Mouse (Mus musculus) myocyte (in vitro differentiated cells): Measurements from ENCODE around the gene Sh3bp1. TPM values are rescaled to one million over a fixed set of nuclear protein-coding genes. Genes with fewer than 3 reads are reported as not detected.
A peak's percentile ranks its signal among the peaks of the same experiment; 100 is the strongest.

Experiments
- H3K27me3 ChIP-seq: one replicate; pipeline ENCODE4 v1.6.1; 2011; ENCODE audit not compliant: control insufficient read depth, insufficient read depth, insufficient read length
- H3K36me3 ChIP-seq: one replicate; pipeline ENCODE4 v1.6.1; 2011; ENCODE audit not compliant: control insufficient read depth, insufficient read depth
- H3K4me2 ChIP-seq: one replicate; pipeline ENCODE4 v1.6.1; 2011; ENCODE audit warnings: low read depth, control low read depth
- H3K4me3 ChIP-seq: one replicate; pipeline ENCODE4 v1.5.1; 2011; ENCODE audit warnings: mild to moderate bottlenecking, control low read depth, moderate library complexity
- H3K79me2 ChIP-seq: one replicate; pipeline ENCODE4 v1.6.1; 2011; ENCODE audit not compliant: control insufficient read depth, insufficient read depth
- H3ac ChIP-seq: one replicate; pipeline ENCODE4 v1.6.1; 2011; ENCODE audit not compliant: control insufficient read depth, insufficient read length
- CEBPB ChIP-seq: IDR thresholded peaks from 2 replicates; pipeline ENCODE4 v1.6.1; 2011; ENCODE audit warnings: mild to moderate bottlenecking, moderate library complexity; ENCODE audit not compliant: poor library complexity, insufficient read depth, severe bottlenecking
- E2F4 ChIP-seq: IDR thresholded peaks from one replicate; pipeline ENCODE4 v1.6.1; 2011; ENCODE audit warnings: mild to moderate bottlenecking, control low read depth, moderate library complexity; ENCODE audit not compliant: insufficient read depth
- MAX ChIP-seq: IDR thresholded peaks from one replicate; pipeline ENCODE4 v1.6.1; 2011; ENCODE audit warnings: low read depth, mild to moderate bottlenecking, control low read depth
- MYOD1 ChIP-seq, 3 experiments: IDR thresholded peaks; one replicate each; pipeline ENCODE4 v1.6.1; 2011; ENCODE audit warnings: control low read depth in 2 of 3, low read depth in 2 of 3, mild to moderate bottlenecking in 2 of 3, moderate library complexity in 1 of 3; ENCODE audit not compliant: insufficient read length in 2 of 3, control insufficient read depth in 1 of 3
- MYOG ChIP-seq, 3 experiments: IDR thresholded peaks; one replicate each; pipeline ENCODE4 v1.6.1; 2011; ENCODE audit warnings: control low read depth in 2 of 3, low read depth in 2 of 3, mild to moderate bottlenecking in 2 of 3; ENCODE audit not compliant: insufficient read length in 2 of 3, control insufficient read depth in 1 of 3, insufficient read depth in 1 of 3
- POLR2A ChIP-seq: IDR thresholded peaks from one replicate; pipeline ENCODE4 v1.6.1; 2011; ENCODE audit warnings: low read depth, mild to moderate bottlenecking, control low read depth, moderate library complexity; ENCODE audit not compliant: insufficient read length
- POLR2AphosphoS2 ChIP-seq: IDR thresholded peaks from one replicate; pipeline ENCODE4 v1.6.1; 2011; ENCODE audit warnings: low read depth, control low read depth; ENCODE audit not compliant: insufficient read length
- REST ChIP-seq: IDR thresholded peaks from one replicate; pipeline ENCODE4 v1.6.1; 2011; ENCODE audit warnings: mild to moderate bottlenecking, control low read depth, moderate library complexity; ENCODE audit not compliant: insufficient read depth, insufficient read length
- SRF ChIP-seq: IDR thresholded peaks from one replicate; pipeline ENCODE4 v1.6.1; 2011; ENCODE audit warnings: low read depth; ENCODE audit not compliant: control insufficient read depth, insufficient read length
- TCF12 ChIP-seq: IDR thresholded peaks from one replicate; pipeline ENCODE4 v1.6.1; 2011; ENCODE audit warnings: mild to moderate bottlenecking, control low read depth; ENCODE audit not compliant: poor library complexity, insufficient read depth, severe bottlenecking
- TCF3 ChIP-seq: IDR thresholded peaks from one replicate; pipeline ENCODE4 v1.6.1; 2011; ENCODE audit warnings: low read depth, control low read depth; ENCODE audit not compliant: insufficient read length
- USF1 ChIP-seq: IDR thresholded peaks from one replicate; pipeline ENCODE4 v1.6.1; 2011; ENCODE audit warnings: low read depth, mild to moderate bottlenecking, control low read depth, moderate library complexity
- polyA plus RNA-seq: library from polyadenylated mRNA; unstranded; fragments of >200 nt; fragmentation: generic; extraction: Trizol; gene quantifications from one replicate; pipeline ENCODE4 v1.2.1, GENCODE M21; 2012; ENCODE audit warnings: missing spikeins

Sh3bp1 gene
- polyA plus RNA-seq, 1 experiment: 11.1 TPM

DNA sequence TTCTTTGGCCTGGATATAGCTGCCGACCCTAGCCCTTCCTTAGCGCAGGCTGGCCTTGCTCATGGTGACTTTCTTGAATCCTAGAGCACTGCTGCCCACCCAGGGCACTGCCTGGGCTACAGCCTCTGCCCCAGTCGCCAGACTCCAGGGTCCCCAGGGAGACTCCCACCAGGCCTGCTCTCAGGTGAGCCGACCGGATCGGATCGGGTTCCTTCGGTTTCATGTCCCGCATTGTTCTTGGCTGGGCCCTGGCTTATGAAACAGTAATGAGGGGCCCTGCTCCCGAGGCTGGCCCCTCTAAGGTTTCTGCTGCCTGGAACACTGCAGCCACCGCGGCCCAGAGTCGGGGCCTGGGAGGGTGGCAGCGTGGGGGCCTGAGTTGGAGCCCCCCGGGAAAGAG is 57.5 kb downstream of the Sh3bp1 start:
- H3K36me3 ChIP-seq: no peaks in the 10 kb centered on the region
- TF ChIP-seq POLR2A (no peak), MAX (no peak), MYOD1 (IDR thresholded peaks at IDR 0.05; ENCODE audit: control insufficient read depth in 1 of 3, insufficient read length in 2 of 3, low read depth in 2 of 3) (no peak), TCF3 (no peak), REST (no peak), USF1 (no peak), SRF (no peak), MYOG (IDR thresholded peaks at IDR 0.05; ENCODE audit: control insufficient read depth in 1 of 3, insufficient read depth in 1 of 3, insufficient read length in 2 of 3, low read depth in 2 of 3) (no peak), TCF12 (no peak), E2F4 (no peak), POLR2AphosphoS2 (no peak), CEBPB (no peak)
- H3K4me3 ChIP-seq: no peak overlapping the region
- no peak overlapping the region for H3K4me2 ChIP-seq
- H3ac ChIP-seq: no peak overlapping the region
- H3K27me3 ChIP-seq: no peaks in the 10 kb centered on the region
- H3K79me2 ChIP-seq: no peaks in the 10 kb centered on the region

DNA sequence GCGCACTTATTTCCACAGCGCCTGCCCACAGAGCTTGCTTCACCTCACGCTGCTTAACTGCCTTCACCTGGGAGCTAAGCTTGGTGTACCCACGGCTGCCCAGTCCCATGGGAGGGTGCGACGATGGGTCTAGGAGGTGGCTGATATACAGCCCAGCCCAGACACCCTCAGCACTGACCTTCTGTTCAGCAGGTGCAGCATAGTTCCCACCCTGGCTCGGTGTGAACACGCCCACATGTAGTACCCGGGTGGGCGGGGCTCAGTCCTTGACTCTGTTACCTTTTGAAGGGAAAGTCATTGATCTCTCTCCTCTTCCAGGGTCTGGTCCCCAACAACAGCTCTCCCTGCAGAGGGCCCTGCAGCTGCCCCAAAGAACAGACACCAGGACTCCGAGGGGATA is 60.0 kb downstream of the Sh3bp1 start:
- Histone ChIP-seq H3K4me3 (no peak overlapping the region), H3K4me2 (no peak overlapping the region), H3K27me3 (peaks cover 1% of the 10 kb centered on the region), H3ac (no peak overlapping the region), H3K36me3 (no peaks in the 10 kb centered on the region), H3K79me2 (no peaks in the 10 kb centered on the region)
- TF ChIP-seq MYOG (IDR thresholded peaks at IDR 0.05; ENCODE audit: control insufficient read depth in 1 of 3, insufficient read depth in 1 of 3, insufficient read length in 2 of 3, low read depth in 2 of 3) (no peak), E2F4 (no peak), POLR2A (no peak), POLR2AphosphoS2 (no peak), TCF3 (no peak), USF1 (no peak), REST (no peak), TCF12 (no peak), SRF (no peak), MYOD1 (IDR thresholded peaks at IDR 0.05; ENCODE audit: control insufficient read depth in 1 of 3, insufficient read length in 2 of 3, low read depth in 2 of 3) (no peak), CEBPB (no peak), MAX (no peak)

DNA sequence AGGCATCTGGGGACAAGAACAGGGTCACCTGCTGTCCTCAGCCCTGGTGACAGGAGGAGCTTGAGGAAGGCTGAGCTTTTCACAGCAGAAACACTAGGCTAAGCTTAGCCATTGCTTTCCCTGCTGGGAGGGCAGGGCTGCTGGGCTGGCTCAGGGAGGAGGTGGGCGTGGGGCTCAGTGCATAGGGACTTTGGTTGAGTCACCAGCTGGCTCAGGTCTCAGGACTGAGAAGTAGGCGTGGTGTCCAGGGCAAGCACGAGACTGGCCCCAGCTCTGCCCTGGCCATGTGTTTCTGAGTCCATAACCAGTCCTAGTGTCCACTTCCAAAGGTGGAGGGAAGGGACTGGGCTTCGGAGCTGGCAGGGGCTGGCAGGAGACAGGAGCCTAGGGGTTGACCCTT is 60.5 kb downstream of the Sh3bp1 start:
- TF ChIP-seq SRF (no peak), MYOD1 (IDR thresholded peaks at IDR 0.05; ENCODE audit: control insufficient read depth in 1 of 3, insufficient read length in 2 of 3, low read depth in 2 of 3) (peak in 1 of 3 experiments; percentile 7)
- H3K27me3 ChIP-seq: peaks cover 7% of the 10 kb centered on the region
- no peak overlapping the region for H3K4me2 ChIP-seq
- H3K36me3 ChIP-seq: no peaks in the 10 kb centered on the region
- no peaks in the 10 kb centered on the region for H3K79me2 ChIP-seq
- no peak overlapping the region for H3K4me3 ChIP-seq
- no peak overlapping the region for H3ac ChIP-seq

Other genes with a start within 250 kb of the Sh3bp1 start
- gene Elfn2, start 181.0 kb upstream of the Sh3bp1 start, polyA plus RNA-seq: 0.07 TPM
- gene Mfng, start 126.3 kb upstream of the Sh3bp1 start, polyA plus RNA-seq: 0.06 TPM
- gene Card10, start 96.7 kb upstream of the Sh3bp1 start, polyA plus RNA-seq: 1.4 TPM
- gene Cdc42ep1, start 57.1 kb upstream of the Sh3bp1 start, polyA plus RNA-seq: 76.0 TPM
- gene Lgals2, start 44.2 kb upstream of the Sh3bp1 start, polyA plus RNA-seq: 2.2 TPM
- 89.3 TPM for gene Gga1, start 22.6 kb upstream of the Sh3bp1 start, polyA plus RNA-seq
- gene Gm49510, start 101 bp upstream of the Sh3bp1 start, polyA plus RNA-seq: 0.04 TPM
- 33.1 TPM for gene Pdxp, start 14.2 kb downstream of the Sh3bp1 start, polyA plus RNA-seq
- 13,722 TPM for gene Lgals1, start 27.0 kb downstream of the Sh3bp1 start, polyA plus RNA-seq
- gene Nol12, start 35.2 kb downstream of the Sh3bp1 start, polyA plus RNA-seq: 101 TPM
- gene Triobp, start 48.0 kb downstream of the Sh3bp1 start, polyA plus RNA-seq: 19.9 TPM
- gene H1f0, start 128.7 kb downstream of the Sh3bp1 start, polyA plus RNA-seq: 423 TPM
- gene Galr3, start 142.1 kb downstream of the Sh3bp1 start, polyA plus RNA-seq: 0.44 TPM
- 36.1 TPM for gene Ankrd54, start 163.1 kb downstream of the Sh3bp1 start, polyA plus RNA-seq
- 315 TPM for gene Eif3l, start 175.4 kb downstream of the Sh3bp1 start, polyA plus RNA-seq
- gene Micall1, start 209.1 kb downstream of the Sh3bp1 start, polyA plus RNA-seq: 18.0 TPM
- 388 TPM for gene Polr2f, start 241.2 kb downstream of the Sh3bp1 start, polyA plus RNA-seq
- 15.2 TPM for gene 1700088E04Rik, start 241.5 kb downstream of the Sh3bp1 start, polyA plus RNA-seq